Mouse (Mus musculus) heart, adult 2 months (tissue): ENCODE results near the gene Stx18. TPM values are rescaled to one million over a fixed set of nuclear protein-coding genes. Genes with fewer than 3 reads are reported as not detected.
A peak's percentile ranks its signal among the peaks of the same experiment; 100 is the strongest.

ENCODE experiments used
- DNase-seq, 2 experiments: peaks; one replicate each; pipeline ENCODE4 v3.0.0; 2021
- H3K27ac ChIP-seq: fragments of 200-600 bp; 2 replicates; pipeline ENCODE4 v1.8.1; 2022
- H3K27me3 ChIP-seq: fragments of 200-500 bp; 2 replicates; pipeline ENCODE4 v1.6.1; 2012; ENCODE audit warnings: mild to moderate bottlenecking, low read length, inconsistent platforms, mixed read lengths; ENCODE audit not compliant: control insufficient read depth, insufficient read depth
- H3K36me3 ChIP-seq: fragments of 200-500 bp; 2 replicates; pipeline ENCODE4 v1.6.1; 2012; ENCODE audit warnings: low read length, inconsistent platforms; ENCODE audit not compliant: control insufficient read depth, insufficient read depth
- H3K4me1 ChIP-seq: fragments of 200-500 bp; 2 replicates; pipeline ENCODE4 v1.6.1; 2011; ENCODE audit warnings: low read length; ENCODE audit not compliant: control insufficient read depth, insufficient read depth
- H3K4me3 ChIP-seq: fragments of 200-600 bp; 2 replicates; pipeline ENCODE4 v1.8.1; 2022
- H3K79me2 ChIP-seq: fragments of 200-500 bp; replicated peaks from 2 replicates; pipeline ENCODE4 v1.6.1; 2012; ENCODE audit warnings: mild to moderate bottlenecking, inconsistent platforms, low read length, moderate library complexity, mixed read lengths; ENCODE audit not compliant: control insufficient read depth, insufficient read depth
- H3K9ac ChIP-seq: fragments of 200-500 bp; 2 replicates; pipeline ENCODE4 v1.6.1; 2012; ENCODE audit warnings: low read depth, mild to moderate bottlenecking, control low read depth, inconsistent platforms, low read length, mixed read lengths
- CTCF ChIP-seq: fragments of 200-600 bp; IDR thresholded peaks from 2 replicates; pipeline ENCODE4 v1.8.1; 2022; ENCODE audit warnings: antibody characterized with exemption, mild to moderate bottlenecking, moderate library complexity
- EP300 ChIP-seq: fragments of 200-500 bp; IDR thresholded peaks from 2 replicates; pipeline ENCODE4 v1.6.1; 2011; ENCODE audit warnings: low read depth, low read length, control low read depth; ENCODE audit not compliant: insufficient read depth
- POLR2A ChIP-seq: fragments of 200-500 bp; IDR thresholded peaks from 2 replicates; pipeline ENCODE4 v1.6.1; 2011; ENCODE audit warnings: mild to moderate bottlenecking, low read depth, low read length, control low read depth; ENCODE audit not compliant: insufficient read depth
- WGBS: fragments of 180-500 bp; shearing (Covaris S2); methylation state at CpG from one replicate; pipeline ENCODE4 v1.1.7; 2018; 5-methylcytosine and 5-hydroxymethylcytosine counted together
- intact Hi-C: fragments of 180-260 bp; cut with DNase I; formaldehyde crosslinking; loops from one replicate; pipeline ENCODE4 v1.15.1; 2025
- polyA plus RNA-seq: library from polyadenylated mRNA; depleted of rRNA; stranded (reverse); fragments of >200 nt; gene quantifications from 2 replicates; pipeline ENCODE4 v1.2.3, GENCODE M21; 2012
- total RNA-seq, 2 experiments: library from RNA; stranded (reverse); gene quantifications; 2 replicates each; pipeline ENCODE4 v1.2.3; 2021

Stx18 gene
- total and polyA plus RNA-seq, 3 experiments, result 12.1 to 18.5 (median 15.9) TPM

DNA sequence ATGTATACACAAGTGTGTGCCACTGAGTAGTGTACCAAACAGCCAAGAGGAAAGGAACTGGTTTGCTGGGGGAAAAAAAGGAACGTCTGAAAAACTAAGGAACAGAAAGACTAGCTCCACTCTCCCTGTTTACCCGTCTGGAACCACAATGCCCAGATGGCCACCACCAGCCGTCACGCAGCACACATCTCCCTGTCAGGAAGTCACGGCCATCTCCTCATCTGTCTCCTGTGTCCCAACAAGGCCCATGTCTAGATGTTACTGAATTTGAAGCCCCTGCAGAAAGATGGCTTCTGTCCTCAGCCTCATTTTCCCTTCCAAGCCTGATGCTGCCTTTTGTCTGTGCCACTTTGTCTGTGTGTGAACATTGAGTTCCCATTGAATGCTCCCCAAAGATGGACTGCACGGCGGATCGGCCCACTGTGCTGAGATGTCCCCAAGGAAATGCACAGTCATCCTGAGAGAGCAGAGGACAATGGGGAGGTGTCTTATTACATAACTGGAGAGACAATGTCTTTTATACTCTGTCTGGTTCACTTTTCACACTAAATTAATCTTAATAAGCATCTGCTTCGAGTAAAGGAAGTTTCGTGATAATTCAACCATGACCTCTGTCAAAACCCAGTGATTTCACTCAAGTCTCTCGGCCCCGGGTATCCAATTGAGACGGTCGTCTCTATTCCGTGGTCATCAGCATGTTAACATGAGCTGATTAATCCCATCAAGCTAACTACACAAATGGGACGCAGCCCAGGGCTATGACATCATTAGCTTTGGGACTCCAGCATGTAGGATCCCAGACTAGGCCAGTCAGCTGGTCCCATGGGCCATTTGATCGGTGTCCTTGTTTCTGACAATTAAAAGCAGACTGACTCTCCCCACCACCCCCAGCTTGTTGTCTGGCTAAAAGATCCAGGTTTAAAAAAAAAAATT lies 31.9 kb upstream of the Stx18 start:
- 71% methylated on average over 17 of the region's 17 CpGs for WGBS
- TF ChIP-seq EP300, result no peak
- TF ChIP-seq POLR2A, result no peak
- no peak for TF ChIP-seq CTCF
- intact Hi-C loops, result no loop called here

DNA sequence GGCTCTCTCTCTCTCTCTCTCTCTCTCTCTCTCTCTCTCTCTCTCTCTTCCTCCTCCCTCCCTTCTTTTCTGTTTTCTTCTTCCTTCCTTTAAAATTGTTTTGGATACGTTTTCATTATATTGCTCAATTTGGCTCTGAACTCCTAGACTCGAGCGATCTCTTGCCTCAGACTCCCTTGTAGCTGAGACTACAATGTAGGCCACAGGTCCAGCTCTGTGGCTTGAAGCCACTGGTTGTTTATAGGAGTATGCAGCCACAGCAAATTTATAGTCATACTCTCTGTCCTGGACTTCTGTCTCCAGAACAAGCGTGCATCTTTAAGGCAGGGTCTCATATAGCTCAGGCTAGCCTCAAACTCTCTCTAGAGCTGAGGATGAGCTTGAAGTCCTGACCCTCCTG lies 29.5 kb upstream of the Stx18 start:
- intact Hi-C loops, result no loop called here
- Histone ChIP-seq H3K4me3 (no peak overlapping the region), H3K27ac (no peak overlapping the region), H3K27me3 (no peaks in the 10 kb centered on the region), H3K9ac (no peak overlapping the region), H3K4me1 (no peaks in the 10 kb centered on the region), H3K79me2 (no peaks in the 10 kb centered on the region), H3K36me3 (no peaks in the 10 kb centered on the region)
- TF ChIP-seq CTCF (no peak), POLR2A (no peak), EP300 (no peak)
- DNase-seq, result no peak
- 76% methylated on average over 4 of the region's 4 CpGs for WGBS

More for the DNA sequence above, 31.9 kb upstream of the Stx18 start:
- Histone ChIP-seq H3K79me2 (no peaks in the 10 kb centered on the region), H3K4me1 (no peaks in the 10 kb centered on the region), H3K9ac (no peak overlapping the region), H3K36me3 (no peaks in the 10 kb centered on the region), H3K27ac (no peak overlapping the region), H3K4me3 (no peak overlapping the region), H3K27me3 (no peaks in the 10 kb centered on the region)
- DNase-seq, result no peak

DNA sequence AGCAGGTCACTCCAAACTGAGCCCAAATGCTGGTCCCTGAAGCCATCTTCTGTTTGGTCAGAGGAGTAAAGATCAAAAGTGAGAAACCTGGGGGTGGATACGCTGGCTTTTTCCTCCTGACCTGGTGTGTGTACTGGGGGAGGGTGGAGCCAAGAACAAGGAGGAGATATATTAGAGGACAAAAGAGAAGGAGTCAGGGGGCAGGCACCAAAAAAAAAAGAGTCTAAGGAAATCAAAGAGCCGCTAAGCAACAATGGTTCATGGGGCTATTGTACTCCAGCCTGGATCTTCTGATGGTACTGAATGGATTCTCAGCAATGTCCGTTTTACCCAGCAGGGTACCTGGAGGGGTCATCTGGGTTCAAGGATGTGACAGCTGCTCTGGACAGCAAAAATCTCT lies 23.6 kb upstream of the Stx18 start:
- H3K27ac ChIP-seq, result no peak overlapping the region
- H3K4me1 ChIP-seq, result no peaks in the 10 kb centered on the region
- DNase-seq, result no peak
- H3K9ac ChIP-seq, result no peak overlapping the region
- intact Hi-C loops, result no loop called here
- 54% methylated on average over 3 of the region's 3 CpGs for WGBS
- TF ChIP-seq POLR2A (no peak), EP300 (no peak)
- H3K36me3 ChIP-seq, result no peaks in the 10 kb centered on the region
- no peaks in the 10 kb centered on the region for H3K27me3 ChIP-seq
- H3K4me3 ChIP-seq, result no peak overlapping the region
- H3K79me2 ChIP-seq, result no peaks in the 10 kb centered on the region

DNA sequence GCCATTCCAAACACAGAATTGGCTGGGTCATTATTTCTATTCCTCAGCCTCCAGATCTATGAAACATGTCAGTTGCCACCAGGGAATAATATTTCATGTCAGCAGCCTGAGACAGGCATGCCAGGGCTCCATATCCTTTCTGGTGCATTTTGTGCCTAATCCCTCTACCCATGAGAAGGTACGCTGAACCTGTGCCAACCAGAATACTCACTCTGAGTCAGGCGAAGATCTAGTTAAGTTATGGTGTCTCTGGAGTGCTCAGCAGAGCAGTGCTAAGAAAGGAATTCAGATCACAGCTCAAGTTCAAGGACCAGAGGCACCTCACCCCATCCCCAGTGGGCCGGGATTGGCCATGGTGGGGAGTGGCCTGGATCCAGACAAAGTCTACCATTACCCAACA lies 21.6 kb upstream of the Stx18 start:
- Histone ChIP-seq H3K4me1 (no peaks in the 10 kb centered on the region), H3K9ac (no peak overlapping the region), H3K79me2 (no peaks in the 10 kb centered on the region), H3K27me3 (no peaks in the 10 kb centered on the region), H3K36me3 (no peaks in the 10 kb centered on the region), H3K27ac (no peak overlapping the region), H3K4me3 (no peak overlapping the region)
- TF ChIP-seq EP300 (no peak), CTCF (no peak), POLR2A (no peak)
- WGBS, result 76% methylated on average over 3 of the region's 3 CpGs
- intact Hi-C loops, result no loop called here
- no peak for DNase-seq

GRCm38 (mm10) chr5:38027656-38028055 lies 10.9 kb upstream of the Stx18 start:
- no peaks in the 10 kb centered on the region for H3K4me1 ChIP-seq
- no peaks in the 10 kb centered on the region for H3K27me3 ChIP-seq
- no peak overlapping the region for H3K4me3 ChIP-seq
- no peak for DNase-seq
- no peaks in the 10 kb centered on the region for H3K79me2 ChIP-seq
- no peaks in the 10 kb centered on the region for H3K36me3 ChIP-seq
- intact Hi-C loops, result no loop called here
- no peak overlapping the region for H3K9ac ChIP-seq
- H3K27ac ChIP-seq, result no peak overlapping the region
- TF ChIP-seq EP300 (no peak), CTCF (no peak), POLR2A (no peak)
- WGBS, result 78% methylated on average over 5 of the region's 5 CpGs

GRCm38 (mm10) chr5:38038274-38038673 lies 268 bp upstream of the Stx18 start:
- Histone ChIP-seq H3K4me1 (no peaks in the 10 kb centered on the region), H3K27ac (no peak overlapping the region), H3K27me3 (no peaks in the 10 kb centered on the region), H3K36me3 (no peaks in the 10 kb centered on the region), H3K9ac (peak overlapping the region; percentile 71), H3K4me3 (peak overlapping the region; percentile 99), H3K79me2 (no peaks in the 10 kb centered on the region)
- intact Hi-C loops, result no loop called here
- peak; percentile 10 to 28 for DNase-seq
- 16% methylated on average over 9 of the region's 9 CpGs for WGBS
- no peak for TF ChIP-seq POLR2A
- no peak for TF ChIP-seq EP300
- TF ChIP-seq CTCF, result no peak
